Mouse (Mus musculus): ENCODE measurements around the gene Olfr76. TPM values are rescaled to one million over a fixed set of nuclear protein-coding genes. Genes with fewer than 3 reads are reported as not detected.
"Not testable (repeated sequence)": the region's sequence is repeated elsewhere in the genome, so short reads cannot be mapped to it uniquely, and the experiment has no call there.

Olfr76 gene
- total RNA-seq (2021): not detected

- intact Hi-C loops (cut with DNase I): no loop called here
- DNase-seq: no peak
These were observed at the start of gene Olfr76 for GRCm38 (mm10) chr19:12123103-12123502. Gene Olfr76 (minus strand): TSS chr19:12123203.

GRCm38 (mm10) chr19:12170062-12170599, 47.1 kb upstream of the Olfr76 start, which contains the start of gene Olfr1555-ps1:
Gene Olfr1555-ps1 (minus strand): TSS chr19:12170112.
- intact Hi-C loops (cut with DNase I): loop anchor here (10.0 kb wide), 1 partner anchor 65 kb away; the partner anchor contains the start of gene Olfr1432
- not testable (repeated sequence) for DNase-seq

GRCm38 (mm10) chr19:12145452-12145851, 22.4 kb upstream of the Olfr76 start:
- DNase-seq: no peak
- intact Hi-C loops (cut with DNase I): no loop called here

GRCm38 (mm10) chr19:12143356-12143755, 20.4 kb upstream of the Olfr76 start:
- DNase-seq: no peak
- intact Hi-C loops (cut with DNase I): no loop called here

- intact Hi-C loops (cut with DNase I): no loop called here
These were observed 11.3 kb upstream of the Olfr76 start for GRCm38 (mm10) chr19:12134289-12134688.

GRCm38 (mm10) chr19:12116464-12116863, 6.5 kb downstream of the Olfr76 start:
- intact Hi-C loops (cut with DNase I): no loop called here

More at GRCm38 (mm10) chr19:12134289-12134688, 11.3 kb upstream of the Olfr76 start:
- DNase-seq: no peak

GRCm38 (mm10) chr19:12115797-12116196, 7.2 kb downstream of the Olfr76 start, which contains the start of gene Olfr1428:
Gene Olfr1428 (minus strand): TSS chr19:12115897.
- intact Hi-C loops (cut with DNase I): no loop called here
- DNase-seq: no peak

More at GRCm38 (mm10) chr19:12116464-12116863, 6.5 kb downstream of the Olfr76 start:
- no peak for DNase-seq

- intact Hi-C loops (cut with DNase I): no loop called here
- no peak for DNase-seq
These were observed 9.2 kb downstream of the Olfr76 start for GRCm38 (mm10) chr19:12113807-12114206.

- intact Hi-C loops (cut with DNase I): no loop called here
- no peak for DNase-seq
These were observed 18.5 kb downstream of the Olfr76 start for GRCm38 (mm10) chr19:12104541-12104940.

- intact Hi-C loops (cut with DNase I): no loop called here
- DNase-seq: no peak
These were observed 19.8 kb downstream of the Olfr76 start, which contains the start of gene Olfr1427 for GRCm38 (mm10) chr19:12103234-12103633. Gene Olfr1427 (minus strand): TSS chr19:12103334.

- intact Hi-C loops (cut with DNase I): no loop called here
- DNase-seq: no peak
These were observed 31.1 kb downstream of the Olfr76 start, which contains the start of gene Olfr1426 for GRCm38 (mm10) chr19:12091913-12092312. Gene Olfr1426 (minus strand): TSS chr19:12092013.

- intact Hi-C loops (cut with DNase I); DNase-seq: not testable (repeated sequence)
These were observed 45.4 kb downstream of the Olfr76 start, which contains the start of gene Olfr1425 for GRCm38 (mm10) chr19:12077631-12078030. Gene Olfr1425 (minus strand): TSS chr19:12077731.

- intact Hi-C loops (cut with DNase I); DNase-seq: not testable (repeated sequence)
These were observed 53.5 kb downstream of the Olfr76 start for GRCm38 (mm10) chr19:12069546-12069945.

Other genes starting within 250 kb of the Olfr76 start
- not detected for gene Olfr1419, start 248.1 kb downstream of the Olfr76 start, total RNA-seq (2021)
- gene Olfr1420, start 236.6 kb downstream of the Olfr76 start, total RNA-seq (2021): not detected
- gene Patl1, start 210.8 kb downstream of the Olfr76 start, total RNA-seq (2021): 10 to 100 TPM; 26.3 to 27.3 TPM
- 100 to 1,000 TPM; 102 to 106 TPM for gene Osbp, start 157.3 kb downstream of the Olfr76 start, total RNA-seq (2021)
- gene Olfr1423, start 81.9 kb downstream of the Olfr76 start, total RNA-seq (2021): not detected
- not detected for gene Olfr1424, start 60.5 kb downstream of the Olfr76 start, total RNA-seq (2021)
- gene Olfr1425, start 45.5 kb downstream of the Olfr76 start, total RNA-seq (2021): not detected
- not detected for gene Olfr1426, start 31.2 kb downstream of the Olfr76 start, total RNA-seq (2021)
- gene Olfr1427, start 19.9 kb downstream of the Olfr76 start, total RNA-seq (2021): not detected
- gene Olfr1428, start 7.3 kb downstream of the Olfr76 start, total RNA-seq (2021): not detected
- not detected for gene Olfr1555-ps1, start 46.9 kb upstream of the Olfr76 start, total RNA-seq (2021)
- gene Olfr1431, start 77.4 kb upstream of the Olfr76 start, total RNA-seq (2021): not detected
- gene Olfr1432, start 109.4 kb upstream of the Olfr76 start, total RNA-seq (2021): not detected
- gene Olfr262, start 118.5 kb upstream of the Olfr76 start, total RNA-seq (2021): not detected
- not detected for gene Olfr235, start 137.8 kb upstream of the Olfr76 start, total RNA-seq (2021)
- gene Olfr1434, start 156.7 kb upstream of the Olfr76 start, total RNA-seq (2021): not detected
- not detected for gene Olfr1436, start 175.9 kb upstream of the Olfr76 start, total RNA-seq (2021)
- not detected for gene Olfr1437, start 201.9 kb upstream of the Olfr76 start, total RNA-seq (2021)
- gene Olfr1438-ps1, start 212.7 kb upstream of the Olfr76 start, total RNA-seq (2021): not detected